Mouse (Mus musculus): ENCODE data around the gene Cand2.

DNA sequence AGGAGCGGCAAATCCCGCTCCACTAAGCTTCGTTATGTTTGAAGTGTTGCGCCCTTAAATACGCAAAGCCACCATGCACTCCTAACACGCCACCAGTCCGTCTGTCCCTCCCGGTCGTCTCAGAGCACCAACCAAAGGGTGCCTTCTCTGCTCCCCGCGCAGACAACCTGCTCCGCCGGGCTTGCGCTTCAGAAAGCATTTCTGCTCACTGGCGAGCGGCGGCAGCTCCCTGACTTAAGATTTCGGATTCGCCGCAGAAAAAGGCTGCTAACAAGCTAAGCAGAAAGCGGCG, 33.8 kb downstream of the Cand2 start:
- TF ChIP-seq ZNF384 (IDR thresholded peaks at IDR 0.05; ENCODE audit: low read depth, low read length) (no peak), CHD2 (IDR thresholded peaks at IDR 0.05; ENCODE audit: low read depth, low read length) (no peak), ZC3H11A (IDR thresholded peaks at IDR 0.05; ENCODE audit: borderline replicate concordance, low read depth, low read length) (no peak), MAFK (IDR thresholded peaks at IDR 0.05; ENCODE audit: insufficient read depth, low read depth, low read length) (no peak)
